Mouse (Mus musculus): Measurements from ENCODE around the gene Rev3l.

GRCm38 (mm10) chr10:39898874-39899371 lies 167.0 kb downstream of the Rev3l start, which contains the start of gene Mfsd4b4:
- TF ChIP-seq CTCF (IDR thresholded peaks at IDR 0.05; ENCODE audit: insufficient read depth, low read depth, low read length), result no peak
- TF ChIP-seq POLR2A (IDR thresholded peaks at IDR 0.05; ENCODE audit: insufficient read depth, low read depth, low read length), result peak; percentile 94
